Comparison of ENCODE assay signal across 10 mouse cellular contexts in the genomic region with DNA sequence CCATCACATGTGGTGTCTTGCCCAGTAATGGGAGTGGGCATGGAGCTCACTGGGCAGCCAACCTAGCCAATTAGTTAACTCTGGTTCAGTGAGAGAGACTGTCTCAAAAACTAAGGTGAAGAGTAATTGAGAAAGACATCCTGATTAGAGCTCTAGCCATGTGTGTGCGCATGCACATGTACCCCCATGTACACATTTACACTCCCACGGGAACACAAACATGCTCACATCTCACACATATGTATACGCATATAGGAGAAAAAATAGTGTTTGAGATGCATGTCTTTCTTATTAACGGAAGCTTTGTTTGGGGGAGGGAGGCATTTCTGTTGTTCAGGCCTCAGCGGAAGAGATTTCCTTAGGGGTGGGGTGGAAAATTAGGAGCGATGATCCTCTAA.
A peak's percentile ranks its signal among the peaks of the same experiment; 100 is the strongest.
DNase-seq lines count a peak whose midpoint lies in the region; ATAC-seq and TF ChIP-seq lines count a peak whose summit lies in the region.
"Had no signal": no experiment of that assay in that cellular context is flagged by ENCODE, and none has a peak within 500 bp of the region (broad histone marks: within the 10 kb centered on the region; RNA-seq: fewer than 3 reads in every experiment).

No protein-coding gene starts in this region.

- H3K9me3 ChIP-seq in heart, embryonic 14.5 days (ENCODE audit: control insufficient read depth, low read length) = 0 out of 2 replicates have a peak, but pooled peaks cover 3% of the 10 kb centered on the region
- 0 out of 2 replicates have a peak, but pooled peaks cover 3% of the 10 kb centered on the region for H3K9me3 ChIP-seq in hindbrain, embryonic 10.5 days
- no peaks in the 10 kb centered on the region for H3K9me3 ChIP-seq in liver, postnatal 0 days (ENCODE audit: low read length)

- ATAC-seq in heart, embryonic 14.5 days (ENCODE audit: insufficient number of reproducible peaks, insufficient read depth, low FRiP score, low read depth) = no peak
- no peak for ATAC-seq in liver, postnatal 0 days
- no peak for ATAC-seq in cerebellum, adult (ENCODE audit: insufficient number of reproducible peaks, low FRiP score, low TSS enrichment)

- H3K27ac ChIP-seq in heart, embryonic 14.5 days (replicated peaks in 1 of 2; ENCODE audit: control insufficient read depth in 1 of 2, insufficient read depth in 1 of 2, low read depth in 2 of 2, low read length in 2 of 2) = no peak overlapping the region
- peak overlapping the region; percentile 41; the same call in 1 of the 2 replicates for H3K27ac ChIP-seq in brown adipose tissue, adult 24 weeks (replicated peaks; ENCODE audit: low read depth, low read length)
- peak overlapping the region; percentile 88 for H3K27ac ChIP-seq in hindbrain, embryonic 10.5 days
- H3K27ac ChIP-seq in liver, postnatal 0 days (ENCODE audit: low read depth) = no peak overlapping the region

- TF ChIP-seq EP300 in liver, postnatal 0 days (IDR thresholded peaks at IDR 0.05; ENCODE audit: low read depth) = no peak

- peak overlapping the region; percentile 22 to 23; a peak in 3 of 4 replicates for H3K4me3 ChIP-seq in heart, embryonic 14.5 days (ENCODE audit: control insufficient read depth in 1 of 2, insufficient read depth in 1 of 2, low read depth in 1 of 2, low read length in 2 of 2)
- H3K4me3 ChIP-seq in brown adipose tissue, adult 24 weeks (ENCODE audit: insufficient read depth, low read depth, low read length) = peak overlapping the region; percentile 47; the same call in 1 of the 2 replicates
- peak overlapping the region; percentile 51 for H3K4me3 ChIP-seq in hindbrain, embryonic 10.5 days
- no peak overlapping the region; the same call in 1 of the 2 replicates for H3K4me3 ChIP-seq in liver, postnatal 0 days (ENCODE audit: low read depth, low read length)
- H3K4me3 ChIP-seq: myocyte had no signal

- DNase-seq in heart, postnatal 4 days = no peak
- DNase-seq in hindbrain, embryonic 10.5 days (ENCODE audit: low spot score) = no peak
- no peak for DNase-seq in liver, postnatal 0 days
- DNase-seq in embryo, embryonic 11 days = no peak
- no peak for DNase-seq in layer of hippocampus, adult 11-12 months (ENCODE audit: low spot score)
- DNase-seq: adrenal gland, adult 8-10 months had no signal

- peak overlapping the region; percentile 39; the same call in 1 of the 2 replicates for H3K9ac ChIP-seq in heart, embryonic 14.5 days (ENCODE audit: low read length)
- H3K9ac ChIP-seq in liver, postnatal 0 days (replicated peaks) = no peak overlapping the region

- no peak for TF ChIP-seq CTCF in liver, postnatal 0 days (IDR thresholded peaks at IDR 0.05; ENCODE audit: low read depth)

- 50% methylated on average over 6 of the region's 6 CpGs for WGBS in heart, embryonic 14.5 days
- WGBS in hindbrain, embryonic 10.5 days = 44% methylated on average over 6 of the region's 6 CpGs
- 60% methylated on average over 6 of the region's 6 CpGs for WGBS in liver, postnatal 0 days (ENCODE audit: insufficient replicate concordance)

- peaks cover 6% of the 10 kb centered on the region; the same call in 1 of the 2 replicates for H3K27me3 ChIP-seq in heart, embryonic 14.5 days (ENCODE audit: control insufficient read depth, insufficient read depth, low read length)
- no peaks in the 10 kb centered on the region for H3K27me3 ChIP-seq in hindbrain, embryonic 10.5 days (ENCODE audit: insufficient read depth, poor library complexity, severe bottlenecking)
- 0 out of 2 replicates have a peak, but pooled peaks cover 3% of the 10 kb centered on the region for H3K27me3 ChIP-seq in liver, postnatal 0 days (ENCODE audit: insufficient read depth, low read length)

- peak overlapping the region; percentile 63 for H3K4me2 ChIP-seq in heart, embryonic 14.5 days (ENCODE audit: low read length)
- H3K4me2 ChIP-seq in liver, postnatal 0 days (ENCODE audit: low read depth, low read length) = peak overlapping the region; percentile 59

- no peaks in the 10 kb centered on the region for H3K36me3 ChIP-seq in heart, embryonic 14.5 days (ENCODE audit: control insufficient read depth, insufficient read depth, low read length)
- H3K36me3 ChIP-seq in hindbrain, embryonic 10.5 days = no peaks in the 10 kb centered on the region
- no peaks in the 10 kb centered on the region for H3K36me3 ChIP-seq in liver, postnatal 0 days (replicated peaks; ENCODE audit: insufficient read depth, low read length)

- peaks cover 4 to 5% of the 10 kb centered on the region in 2 experiments; a peak in 2 of 4 replicates for H3K4me1 ChIP-seq in heart, embryonic 14.5 days (ENCODE audit: control insufficient read depth in 2 of 2, insufficient read depth in 2 of 2, low read length in 2 of 2)
- no peaks in the 10 kb centered on the region for H3K4me1 ChIP-seq in brown adipose tissue, adult 24 weeks (ENCODE audit: control insufficient read depth, insufficient read depth, insufficient read length, low read length)
- H3K4me1 ChIP-seq in hindbrain, embryonic 10.5 days (replicated peaks) = peaks cover 19% of the 10 kb centered on the region
- peaks cover 5% of the 10 kb centered on the region; the same call in 1 of the 2 replicates for H3K4me1 ChIP-seq in liver, postnatal 0 days (ENCODE audit: insufficient read depth)

Comparison
In these comparisons a context has a peak if more than half of its experiments do, and no peak if none do; other contexts are left out.
1. H3K27ac ChIP-seq: peak in brown adipose tissue, adult 24 weeks (single experiment) and hindbrain, embryonic 10.5 days (single experiment); none in heart, embryonic 14.5 days (0 of 2) and liver, postnatal 0 days (single experiment).